Mouse (Mus musculus) heart, adult 18-20 months (tissue): Measurements from ENCODE around the gene 2010003K11Rik. TPM values are rescaled to one million over a fixed set of nuclear protein-coding genes. Genes with fewer than 3 reads are reported as not detected.

Experiments used
- DNase-seq, 2 experiments: peaks; one replicate each; pipeline ENCODE4 v3.0.0; 2021 to 2022; ENCODE audit warnings: mixed read lengths in 1 of 2
- long read RNA-seq, 2 experiments: library from polyadenylated mRNA; stranded (forward); transcript quantifications; one replicate each; pipeline ENCODE4 v2.0.0; 2021
- total RNA-seq, 2 experiments: library from RNA; stranded (reverse); gene quantifications; 2 replicates each; pipeline ENCODE4 v1.2.3; 2021

The 2010003K11Rik gene
- total RNA-seq: 1 to 10 TPM in 1 of 2 experiments, not detected in 1; 1.2 TPM
- long read RNA-seq, experiment 1: 0 reads
- long read RNA-seq, experiment 2, partial matches to known transcripts: 0 of 1 reads
- long read RNA-seq, experiment 2, other reads (novel, unspliced or antisense): 0 of 1 reads

DNA sequence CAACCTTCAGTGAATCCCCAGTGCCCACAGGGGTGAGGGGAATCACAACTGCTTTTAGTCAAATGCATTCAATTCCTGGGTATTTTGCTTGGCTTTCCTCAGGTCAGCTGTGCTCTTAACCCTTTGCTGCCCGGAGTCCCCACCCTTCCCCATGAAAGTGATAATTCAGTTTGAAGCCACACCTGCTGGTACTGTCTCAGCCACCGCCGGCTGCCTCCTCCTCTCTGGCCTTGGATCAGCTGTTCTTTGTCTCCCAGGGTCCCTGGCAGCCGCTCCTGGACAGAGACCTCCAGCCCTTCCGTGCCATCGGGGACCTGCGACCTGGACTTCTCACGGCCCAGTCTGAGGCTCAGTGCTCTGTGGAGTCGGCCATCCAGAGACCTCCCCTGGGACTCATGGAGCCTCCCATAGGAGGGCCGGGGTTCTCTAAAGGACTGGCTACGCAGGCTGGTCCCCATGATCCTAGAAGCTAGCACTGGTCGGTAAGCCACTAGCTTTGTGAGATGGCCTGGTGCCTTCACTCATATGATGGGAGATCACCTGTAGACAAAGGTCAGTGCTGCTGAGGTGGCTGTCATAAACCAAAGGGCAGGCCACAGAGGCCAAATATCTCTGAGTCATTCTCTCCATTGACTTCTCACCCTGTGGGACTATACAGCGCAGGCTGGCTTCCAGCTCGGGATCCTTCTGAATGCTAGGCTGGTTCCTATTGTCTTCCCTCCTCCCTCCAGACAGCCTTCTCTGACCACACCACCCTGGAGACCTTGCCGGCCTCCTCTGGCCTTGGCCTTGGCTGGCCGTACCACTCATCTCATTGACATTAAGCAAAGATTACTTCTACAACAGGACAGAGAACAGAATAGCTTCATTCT lies at the start of gene 2010003K11Rik:
Gene 2010003K11Rik (minus strand): TSS at position 522 of the 872 bp plus-strand sequence.
- DNase-seq: no peak

DNA sequence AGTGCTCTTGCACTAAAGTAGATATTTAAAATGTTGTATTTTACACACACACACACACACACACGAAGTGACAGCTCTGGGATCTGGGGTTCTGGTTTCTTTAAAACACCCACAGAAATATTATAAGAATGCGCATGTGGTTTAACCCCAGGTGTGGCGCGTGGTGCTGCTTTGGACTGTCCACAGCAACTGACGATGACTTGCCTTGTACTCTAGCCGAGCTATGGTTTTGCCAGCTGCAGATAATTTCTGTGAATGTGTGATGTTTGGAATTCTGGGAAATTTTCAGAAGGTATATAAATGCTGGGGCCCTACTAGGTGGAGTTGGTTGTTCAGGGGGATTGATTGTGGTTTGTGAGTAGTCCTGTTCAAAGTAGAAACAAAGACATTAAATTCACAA lies 49.4 kb upstream of the 2010003K11Rik start:
- no peak for DNase-seq

DNA sequence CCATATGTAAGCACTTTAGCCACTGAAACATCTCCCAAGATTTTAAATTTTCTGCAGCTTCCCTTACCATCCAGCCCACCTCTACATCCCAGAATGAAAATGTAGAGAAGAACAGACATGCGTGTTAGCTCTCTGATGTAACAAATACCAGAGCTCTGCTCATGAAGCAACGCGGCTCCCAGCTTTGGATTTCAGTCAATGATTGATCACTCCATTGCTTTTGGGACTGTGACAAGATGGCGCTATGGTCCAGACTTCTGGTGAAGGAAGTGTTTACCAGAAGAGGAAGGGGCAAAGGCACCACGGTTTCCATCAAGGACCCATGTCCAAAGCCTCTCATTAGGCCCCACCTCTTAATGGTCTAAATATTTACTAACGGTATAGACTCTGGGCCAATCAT lies 47.5 kb upstream of the 2010003K11Rik start:
- DNase-seq: no peak

DNA sequence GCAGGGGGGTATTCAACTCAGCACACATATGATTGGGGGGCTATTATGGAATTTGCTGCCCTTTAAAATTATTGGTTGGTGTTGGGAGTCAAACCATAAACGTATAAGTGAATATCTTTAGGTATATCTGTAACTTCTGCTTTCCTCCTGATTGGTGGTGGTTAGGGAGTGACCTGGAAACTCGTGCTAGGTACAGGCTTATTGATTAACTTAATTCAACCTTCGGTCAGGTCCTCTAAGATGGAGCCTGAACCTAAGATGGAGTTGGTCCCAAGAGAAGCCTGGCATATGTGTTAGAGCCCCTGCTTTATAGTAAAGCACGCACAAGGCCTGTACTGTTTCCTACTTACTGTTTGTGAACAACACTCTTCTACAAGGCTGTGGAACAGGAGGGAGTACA lies 46.7 kb upstream of the 2010003K11Rik start:
- DNase-seq: no peak

DNA sequence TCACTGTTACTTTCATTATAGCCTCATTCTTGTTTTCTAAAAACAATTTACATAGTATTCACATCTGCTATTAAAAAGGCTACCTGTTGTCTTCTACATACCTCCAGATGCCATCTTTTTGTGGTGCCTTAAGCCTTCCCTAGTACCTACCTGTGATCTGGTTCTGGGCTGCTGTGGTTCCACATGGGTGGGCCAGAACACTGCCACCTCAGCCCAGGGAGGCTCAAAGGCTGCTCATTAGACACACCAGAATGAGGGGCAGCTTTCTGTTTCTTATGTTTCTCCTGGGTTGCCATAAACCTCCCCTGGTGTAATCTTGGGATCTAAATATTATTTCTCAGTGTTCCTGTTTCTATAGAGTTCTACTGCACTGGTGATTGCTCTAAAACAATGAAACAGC lies 43.7 kb upstream of the 2010003K11Rik start:
- DNase-seq: no peak

DNA sequence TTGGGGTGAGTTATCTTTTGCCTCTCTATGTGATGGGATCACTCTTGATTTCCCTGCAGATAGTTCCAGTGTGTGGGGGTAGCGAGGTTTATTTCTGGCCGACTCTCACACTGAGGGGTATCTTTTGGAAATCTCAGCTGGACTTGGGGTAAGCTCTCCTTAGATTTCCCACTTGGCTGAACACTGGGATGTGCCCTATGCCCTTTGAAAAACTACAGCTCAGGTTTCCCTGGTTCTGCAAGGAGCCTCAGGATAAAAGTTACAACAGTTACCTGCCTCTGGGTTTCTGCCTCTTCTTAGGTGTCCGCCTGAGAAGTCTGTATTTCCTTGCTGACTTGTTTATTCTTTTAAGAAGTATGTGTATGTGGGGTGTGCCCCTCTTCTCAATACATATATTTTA lies 42.6 kb upstream of the 2010003K11Rik start:
- DNase-seq: no peak

DNA sequence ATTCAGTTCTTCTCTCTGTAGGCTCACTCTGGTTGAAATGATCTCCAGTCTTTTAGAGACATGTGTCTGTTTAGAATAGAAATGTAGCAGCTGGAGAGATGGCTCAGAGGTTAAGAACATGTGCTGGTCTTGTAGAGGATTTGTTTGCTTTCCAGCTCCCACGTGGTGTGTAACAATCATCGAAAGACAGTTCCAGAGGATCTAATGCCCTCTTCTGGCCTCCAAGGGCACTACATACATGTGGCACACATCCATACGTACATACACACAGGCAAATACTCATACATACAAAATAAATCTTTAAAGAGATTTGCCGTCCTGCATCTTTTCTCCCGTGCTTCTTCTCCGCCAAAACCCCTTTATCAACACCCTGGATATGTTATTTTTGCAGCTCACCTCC lies 41.9 kb upstream of the 2010003K11Rik start:
- DNase-seq: no peak

DNA sequence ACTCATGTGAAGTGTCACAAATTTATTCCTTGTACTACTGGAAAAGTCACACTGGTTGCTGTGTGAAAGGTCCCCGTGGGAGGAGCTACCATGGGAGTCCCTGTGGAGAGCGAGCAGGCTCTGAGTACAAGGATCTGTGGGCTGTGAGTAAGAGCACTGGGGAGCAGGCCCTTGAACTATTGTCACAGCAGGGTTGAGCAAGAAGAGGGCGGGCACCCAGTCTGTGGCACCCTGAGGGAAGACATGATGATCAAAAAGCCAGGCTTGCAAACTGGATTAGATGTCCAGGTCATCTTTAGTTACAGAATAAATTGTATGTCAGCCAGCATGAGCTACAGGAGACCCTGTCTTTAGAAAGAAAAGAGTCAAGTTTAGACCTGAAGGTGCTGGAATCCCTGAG lies 38.2 kb upstream of the 2010003K11Rik start:
- DNase-seq: no peak

DNA sequence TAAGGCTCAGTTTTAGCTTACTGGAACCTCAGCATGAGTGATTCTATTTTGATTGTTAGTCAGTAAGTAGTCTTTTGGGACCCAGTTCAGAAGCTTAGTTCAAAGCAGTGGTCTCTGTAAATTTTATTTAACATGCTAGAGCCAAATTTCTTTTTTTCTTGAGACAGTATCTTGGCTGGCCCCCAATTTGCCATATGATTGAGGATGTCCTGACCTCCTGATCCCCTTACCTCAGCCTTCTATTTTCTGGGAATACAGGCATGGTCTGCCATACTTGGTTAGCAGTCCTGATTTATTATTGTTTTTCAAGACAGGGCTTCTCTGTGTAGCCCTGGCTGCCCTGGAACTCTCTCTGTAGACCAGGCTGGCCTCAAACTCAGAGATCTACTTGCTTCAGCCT lies 37.5 kb upstream of the 2010003K11Rik start:
- DNase-seq: no peak

DNA sequence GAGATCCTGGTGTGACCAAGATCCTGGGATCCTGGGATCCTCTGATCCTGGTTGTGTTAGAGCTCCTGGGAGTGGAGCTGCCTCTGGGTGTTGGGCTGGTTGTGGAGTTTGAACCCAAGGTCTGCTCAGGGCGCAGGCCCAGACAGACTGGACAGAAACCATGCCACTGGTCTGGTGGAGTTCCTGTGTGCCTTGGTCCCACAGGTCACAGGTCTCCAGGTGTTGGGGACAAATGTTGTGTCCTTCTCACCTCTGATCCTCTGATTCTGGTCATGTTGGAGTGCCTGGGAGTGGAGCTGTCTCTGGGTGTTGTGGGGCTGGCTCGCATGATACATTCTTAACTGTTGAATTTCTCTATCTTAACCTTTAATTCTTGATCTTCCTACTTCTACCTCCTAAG lies 36.3 kb upstream of the 2010003K11Rik start:
- no peak for DNase-seq

DNA sequence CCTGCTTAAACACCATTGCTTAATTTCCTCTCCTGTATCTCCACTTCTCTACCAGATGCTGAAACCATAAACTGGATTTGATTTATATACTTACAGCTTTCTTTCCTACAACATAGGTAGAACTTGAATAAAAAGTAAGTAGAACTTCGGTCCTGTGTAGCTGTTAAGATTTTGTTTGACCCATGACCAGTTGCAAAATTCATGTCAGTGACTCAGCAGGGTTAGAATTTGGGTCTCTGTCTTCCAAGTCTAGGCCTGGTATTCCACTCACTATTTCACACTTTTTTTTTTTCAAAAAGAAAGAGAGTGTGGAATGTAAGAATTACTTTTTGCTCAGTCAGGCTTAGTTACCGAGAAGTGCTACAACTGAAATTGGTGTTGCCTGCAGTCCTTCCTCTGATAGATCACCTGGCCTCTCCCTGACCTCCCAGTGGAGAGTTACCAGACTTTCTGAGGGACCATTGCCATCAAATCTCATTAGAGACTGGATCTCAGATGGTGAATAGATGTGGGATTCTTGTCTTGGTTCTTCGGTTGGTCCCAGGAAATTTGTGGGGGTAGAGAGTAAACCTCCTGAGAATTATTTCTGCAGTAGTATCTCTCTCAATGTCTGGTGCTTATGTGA lies 23.2 kb upstream of the 2010003K11Rik start:
- no peak for DNase-seq

DNA sequence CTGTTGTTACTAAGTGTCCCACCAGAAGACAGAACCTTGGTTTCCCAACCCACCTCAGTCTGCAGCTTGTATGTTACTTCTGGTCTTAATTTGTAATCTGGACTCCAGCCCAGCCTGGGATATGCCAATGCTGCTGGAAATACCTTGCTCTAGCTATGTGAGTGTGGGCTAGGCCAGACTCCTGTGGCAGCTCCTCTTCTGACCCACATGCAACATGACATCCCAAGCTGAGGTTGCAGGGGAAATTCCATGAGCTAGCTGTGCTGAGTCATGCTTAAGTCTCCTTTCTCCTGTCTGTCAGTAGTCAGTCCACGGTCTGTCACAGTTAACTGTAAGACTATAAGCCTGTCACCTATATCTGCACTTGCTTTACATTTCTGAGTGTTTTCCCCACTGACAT lies 19.1 kb upstream of the 2010003K11Rik start:
- DNase-seq: no peak

DNA sequence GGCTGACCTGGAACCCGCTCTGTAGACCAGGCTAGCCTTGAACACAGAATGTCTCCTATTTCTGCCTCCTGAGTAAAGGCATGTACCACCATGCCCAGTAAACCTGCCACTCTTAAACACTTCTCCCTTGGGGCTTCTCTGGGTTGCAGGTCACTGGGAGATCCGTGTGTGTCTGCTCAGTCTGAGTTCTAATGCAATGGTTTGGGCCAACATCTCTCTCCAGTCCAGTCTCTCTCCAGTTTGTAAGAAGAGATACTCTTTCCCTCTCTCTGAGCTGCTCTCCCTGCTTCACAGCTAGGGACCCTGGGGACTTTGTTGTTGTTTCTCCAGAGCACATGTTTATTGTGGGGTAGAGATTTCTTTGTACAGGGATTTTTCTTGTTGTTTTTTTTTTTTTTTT lies 17.9 kb upstream of the 2010003K11Rik start:
- no peak for DNase-seq

DNA sequence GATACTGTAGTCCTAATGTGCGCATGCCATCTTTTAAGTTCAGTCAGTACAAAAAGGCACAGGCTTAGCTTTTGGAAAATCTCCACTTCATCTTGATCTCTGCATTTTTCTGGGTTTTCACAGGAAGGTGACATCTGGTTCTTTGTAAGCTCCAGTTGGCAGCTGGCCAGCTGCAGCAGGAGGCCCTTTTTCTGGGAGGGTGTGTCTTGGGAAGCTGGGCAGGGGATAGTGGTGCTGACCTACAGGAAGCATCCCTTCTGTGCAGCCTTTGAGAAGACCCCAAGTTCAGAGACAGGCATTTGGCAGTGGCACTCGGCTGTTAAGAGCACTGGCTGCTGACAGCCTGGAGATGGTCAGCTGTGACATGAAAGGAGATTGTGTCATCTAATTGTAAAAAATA lies 17.4 kb upstream of the 2010003K11Rik start:
- no peak for DNase-seq

DNA sequence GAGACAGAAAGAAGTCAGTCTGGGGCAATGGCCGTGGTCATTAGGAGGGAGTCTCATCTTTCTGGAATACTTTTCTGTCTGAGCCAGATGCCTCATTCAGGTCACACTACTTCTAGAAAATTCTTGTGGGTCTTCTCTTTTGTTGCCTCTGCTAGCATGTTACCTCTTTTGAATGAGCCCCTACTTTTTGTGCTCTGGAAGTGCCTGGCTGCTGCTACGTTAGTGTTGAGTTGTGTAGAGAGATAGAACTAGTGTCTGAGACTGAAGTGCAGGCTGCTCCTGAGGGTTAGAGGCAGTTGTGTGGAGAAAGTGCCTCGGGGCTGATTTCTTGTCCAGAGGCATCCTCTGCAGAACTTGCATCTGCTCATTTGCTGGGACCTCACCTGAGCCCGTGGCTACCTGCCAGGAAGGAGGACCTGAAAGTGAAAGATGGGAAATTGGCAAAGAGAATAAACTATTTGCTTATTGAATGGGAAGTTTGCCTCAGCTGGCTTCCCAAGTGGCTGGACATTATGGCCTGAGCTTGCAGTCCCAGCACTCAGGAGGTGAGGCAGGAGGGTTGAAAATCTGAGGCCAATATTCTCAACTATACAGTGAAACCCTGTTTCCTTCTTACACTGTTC lies 15.0 kb upstream of the 2010003K11Rik start:
- DNase-seq: no peak

DNA sequence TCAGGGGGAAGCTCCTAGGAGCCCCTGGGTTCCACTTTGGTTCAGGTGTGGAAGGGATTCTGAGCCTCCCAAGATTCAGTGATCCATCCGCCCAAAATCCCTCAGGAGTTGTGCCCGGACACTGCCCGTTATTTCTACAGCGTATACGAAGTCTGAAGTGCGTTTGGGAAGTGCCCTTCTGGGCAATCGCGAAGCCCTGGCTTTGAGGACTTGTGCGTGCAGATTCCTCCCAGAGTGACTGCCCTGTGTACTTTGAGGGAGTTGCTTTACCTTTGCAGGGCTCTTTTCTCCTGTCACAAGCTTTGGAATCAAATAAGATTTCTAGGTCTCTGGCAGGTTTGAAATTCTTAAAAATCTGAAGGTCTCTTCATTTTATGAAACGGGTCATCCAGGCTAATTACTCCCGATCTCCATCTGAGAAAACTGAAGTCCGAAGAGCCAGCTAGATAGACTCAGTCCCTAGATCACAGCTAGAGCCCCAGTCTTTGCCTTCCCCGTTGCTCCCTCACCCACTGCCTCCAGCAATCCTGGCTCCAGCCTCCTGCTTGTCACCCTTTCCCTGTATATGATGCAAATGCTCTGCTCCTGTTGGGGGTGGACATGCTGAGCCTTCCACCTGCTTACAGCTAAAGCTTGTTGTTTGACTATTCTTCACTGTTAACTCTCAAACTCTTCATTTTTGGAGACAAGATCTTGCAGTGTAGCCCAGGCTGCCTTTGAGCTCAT lies 12.9 kb upstream of the 2010003K11Rik start:
- DNase-seq: no peak

DNA sequence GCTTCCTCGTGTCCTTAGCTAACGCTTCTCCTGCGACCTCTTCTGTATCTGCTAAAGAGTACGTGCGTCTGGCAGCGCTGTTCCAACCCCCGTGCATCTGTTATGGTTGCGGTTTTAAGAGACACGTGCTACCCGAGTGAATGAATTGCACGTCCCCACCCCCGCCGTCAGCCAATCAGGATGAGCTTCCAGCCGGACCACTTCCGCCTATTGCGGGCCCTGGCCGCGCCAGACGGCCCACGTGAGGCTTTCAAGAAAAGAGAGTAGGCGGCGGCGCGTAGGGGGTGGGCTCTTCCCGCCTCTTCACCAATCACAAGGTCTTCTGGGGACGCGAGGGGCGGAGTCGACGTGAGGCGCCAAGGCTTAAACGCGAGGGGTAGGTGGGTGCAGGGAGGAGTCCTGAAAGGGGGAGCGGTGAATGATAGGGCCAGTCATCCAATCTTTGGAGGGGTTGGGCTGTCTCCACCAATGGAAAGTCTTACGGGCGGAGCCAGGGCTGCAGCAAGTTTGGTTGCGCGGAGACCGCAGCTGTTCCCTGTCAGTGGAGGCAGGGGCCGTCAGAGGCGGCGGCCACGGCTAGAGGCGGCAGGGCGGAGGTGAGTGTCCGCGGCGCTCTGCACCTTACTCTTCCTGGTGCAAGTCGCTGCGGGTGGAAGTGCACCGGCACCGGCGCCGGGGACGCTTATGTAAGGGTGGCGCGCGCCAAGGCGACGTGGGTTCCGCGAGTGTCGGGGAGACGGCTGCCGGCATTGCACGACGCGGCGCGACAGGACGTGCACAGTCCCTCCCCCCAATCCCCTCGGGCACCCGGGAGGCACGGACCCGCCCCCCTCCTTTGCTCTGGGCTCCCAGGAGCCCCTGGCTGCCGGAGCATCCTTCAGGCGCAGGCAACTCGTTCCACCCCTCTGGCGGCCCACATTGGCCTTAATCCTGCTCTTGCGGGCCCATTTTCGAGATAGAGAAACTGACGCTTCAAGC lies 11.9 kb upstream of the 2010003K11Rik start, which contains the start of gene Pcx:
Gene Pcx (plus strand): TSS at position 487 of the 978 bp plus-strand sequence.
- peak; percentile 99 to 100 for DNase-seq

DNA sequence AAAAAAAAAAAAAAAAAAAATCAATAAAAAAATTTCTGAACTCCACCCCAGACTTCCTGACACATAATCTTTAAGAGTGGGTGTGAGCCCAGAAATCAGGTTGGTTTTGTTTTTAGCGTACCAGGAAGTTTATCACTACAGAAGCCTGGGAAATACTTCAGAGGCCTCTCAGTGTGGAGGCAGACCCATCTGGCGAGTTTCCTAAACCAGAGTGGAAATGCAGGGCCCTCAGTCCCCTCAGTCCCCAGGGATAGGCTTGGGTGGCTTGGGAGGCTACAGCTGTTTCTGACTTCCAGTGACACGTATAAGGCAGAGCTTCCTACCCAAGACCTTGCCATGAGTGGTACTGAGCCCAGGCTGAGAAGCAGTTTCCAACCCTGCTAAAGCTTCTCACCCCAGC lies 9.4 kb upstream of the 2010003K11Rik start:
- DNase-seq: no peak

DNA sequence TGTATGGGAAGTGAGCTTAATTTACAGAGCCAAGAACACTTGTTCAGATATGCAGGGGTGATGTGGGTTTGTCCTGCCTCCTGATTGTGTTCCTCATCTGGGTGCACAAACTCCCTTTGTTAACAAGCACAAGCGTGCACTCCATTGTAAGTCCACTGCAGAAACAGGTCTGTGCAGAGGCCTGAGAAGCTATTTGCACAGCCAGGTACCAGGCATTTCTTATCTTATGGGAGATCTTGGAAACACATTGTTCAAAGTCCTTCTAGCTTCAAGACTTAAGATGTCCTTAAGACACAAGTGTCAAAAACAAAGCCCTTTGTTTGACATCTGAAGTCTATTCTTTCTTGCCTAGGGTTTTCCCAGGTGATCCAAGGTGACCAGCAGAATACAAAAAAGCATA lies 6.4 kb upstream of the 2010003K11Rik start:
- no peak for DNase-seq

DNA sequence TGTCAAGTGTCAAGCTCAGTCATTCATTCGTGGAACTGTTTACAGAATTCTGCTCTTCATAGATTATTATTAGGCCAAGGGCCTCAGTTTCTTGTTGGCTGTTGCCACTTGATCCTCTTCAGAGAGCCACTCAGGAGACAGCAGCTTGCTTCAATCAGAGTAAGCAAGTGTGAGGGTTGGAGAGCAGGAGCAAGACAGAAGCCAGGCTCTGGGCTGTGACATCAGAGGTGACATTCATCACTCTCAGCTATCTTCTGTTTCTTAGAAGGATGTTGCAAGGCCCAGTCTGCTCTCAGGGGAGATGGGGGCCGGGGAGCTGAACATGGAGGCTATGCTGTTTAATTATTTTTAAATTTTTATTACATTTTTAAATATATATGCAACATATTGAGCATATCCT lies 4.3 kb upstream of the 2010003K11Rik start:
- DNase-seq: no peak
